In genomic region chr12:117742487-117742886, GRCm38 (mm10) we compare ENCODE assay signal across 22 mouse cellular contexts.
A peak's percentile ranks its signal among the peaks of the same experiment; 100 is the strongest.
DNase-seq lines count a peak whose midpoint lies in the region; ATAC-seq and TF ChIP-seq lines count a peak whose summit lies in the region.
"Had no signal": no experiment of that assay in that cellular context is flagged by ENCODE, and none has a peak within 500 bp of the region (broad histone marks: within the 10 kb centered on the region; RNA-seq: fewer than 3 reads in every experiment).

No protein-coding gene starts in this region.

- H3K79me2 ChIP-seq in heart, adult 2 months (replicated peaks; ENCODE audit: control insufficient read depth, insufficient read depth, low read length): no peaks in the 10 kb centered on the region

- no peak overlapping the region for H3K9ac ChIP-seq in heart, embryonic 13.5 days
- H3K9ac ChIP-seq in heart, adult 2 months (ENCODE audit: low read depth, low read length): no peak overlapping the region
- H3K9ac ChIP-seq in heart, postnatal 0 days (replicated peaks; ENCODE audit: low read depth, low read length): no peak overlapping the region
- H3K9ac ChIP-seq: embryonic facial prominence, embryonic 15.5 days; hindbrain, embryonic 14.5 days; intestine, embryonic 15.5 days had no signal

- peaks cover 20% of the 10 kb centered on the region for H3K36me3 ChIP-seq in heart, embryonic 13.5 days
- H3K36me3 ChIP-seq in heart, adult 2 months (ENCODE audit: control insufficient read depth, insufficient read depth, low read length): peaks cover 29% of the 10 kb centered on the region
- 0 out of 2 replicates have a peak, but pooled peaks cover 14% of the 10 kb centered on the region for H3K36me3 ChIP-seq in heart, postnatal 0 days (replicated peaks; ENCODE audit: control insufficient read depth, insufficient read depth, low read length)
- H3K36me3 ChIP-seq: embryonic facial prominence, embryonic 15.5 days; forebrain, embryonic 10.5 days; intestine, embryonic 15.5 days had no signal

- no peaks in the 10 kb centered on the region for H3K27me3 ChIP-seq in heart, embryonic 13.5 days (replicated peaks)
- H3K27me3 ChIP-seq in heart, adult 2 months (ENCODE audit: control insufficient read depth, insufficient read depth, low read length): no peaks in the 10 kb centered on the region
- no peaks in the 10 kb centered on the region for H3K27me3 ChIP-seq in heart, postnatal 0 days (ENCODE audit: control insufficient read depth, insufficient read depth, low read length)
- H3K27me3 ChIP-seq: embryonic facial prominence, embryonic 15.5 days; intestine, embryonic 15.5 days had no signal

- peak overlapping the region; percentile 49; the same call in 1 of the 2 replicates for H3K4me2 ChIP-seq in heart, embryonic 13.5 days
- H3K4me2 ChIP-seq in heart, postnatal 0 days (ENCODE audit: low read depth, low read length): no peak overlapping the region
- H3K4me2 ChIP-seq: embryonic facial prominence, embryonic 15.5 days; hindbrain, embryonic 14.5 days; intestine, embryonic 15.5 days had no signal

- no peak for TF ChIP-seq CTCF in heart, adult 2 months (IDR thresholded peaks at IDR 0.05)
- no peak for TF ChIP-seq CTCF in heart, postnatal 0 days (IDR thresholded peaks at IDR 0.05; ENCODE audit: low read depth)

- 12% methylated on average over 1 of the region's 1 CpGs for whole genome bisulfite sequencing in heart, embryonic 13.5 days
- 23% methylated on average over 1 of the region's 1 CpGs for WGBS in heart, adult 2 months
- 12% methylated on average over 1 of the region's 1 CpGs for WGBS in heart, postnatal 0 days

- ATAC-seq in heart, embryonic 13.5 days (ENCODE audit: extremely low read depth, insufficient number of reproducible peaks, low FRiP score, low TSS enrichment): no peak
- peak; percentile 40; the same call in 1 of the 2 replicates for ATAC-seq in heart, postnatal 0 days (ENCODE audit: insufficient read depth, low read depth)
- ATAC-seq: forebrain, embryonic 14.5 days; intestine, embryonic 15.5 days had no signal

- DNase-seq in heart, adult 11 months: peak; percentile 41
- DNase-seq in heart, postnatal 4 days: no peak
- no peak for DNase-seq in heart, adult 2 months
- DNase-seq in heart, postnatal 0 days (ENCODE audit: low spot score): no peak
- no peak for DNase-seq in heart, adult 9 months (ENCODE audit: low spot score in 2 of 2)
- DNase-seq in NIH3T3 (ENCODE audit: low read depth): peak; percentile 11
- no peak for DNase-seq in lung, postnatal 14 days
- DNase-seq: adrenal gland, adult 2 months; adrenal gland, postnatal 25 days; cerebellum, adult 18-20 months; cerebellum, adult 9-11 months; cerebellum, postnatal 36 days; gastrocnemius, adult 2 months; gastrocnemius, postnatal 25 days; kidney, adult 18-20 months had no signal

- H3K9me3 ChIP-seq in heart, embryonic 13.5 days: no peaks in the 10 kb centered on the region
- H3K9me3 ChIP-seq in heart, postnatal 0 days (replicated peaks; ENCODE audit: control insufficient read depth, low read length): no peaks in the 10 kb centered on the region
- H3K9me3 ChIP-seq: embryonic facial prominence, embryonic 15.5 days; forebrain, embryonic 10.5 days; intestine, embryonic 15.5 days had no signal

- peaks cover 74% of the 10 kb centered on the region for H3K4me1 ChIP-seq in heart, embryonic 13.5 days
- H3K4me1 ChIP-seq in heart, adult 2 months (ENCODE audit: control insufficient read depth, insufficient read depth, low read length): peaks cover 5% of the 10 kb centered on the region
- peaks cover 27% of the 10 kb centered on the region for H3K4me1 ChIP-seq in heart, postnatal 0 days (ENCODE audit: control insufficient read depth, insufficient read depth)
- H3K4me1 ChIP-seq: embryonic facial prominence, embryonic 15.5 days; intestine, embryonic 15.5 days had no signal

- H3K4me3 ChIP-seq in heart, embryonic 13.5 days: 0 out of 2 replicates have a peak overlapping the region, but pooled peaks have one; percentile 8
- no peak overlapping the region for H3K4me3 ChIP-seq in heart, adult 2 months
- no peak overlapping the region for H3K4me3 ChIP-seq in heart, postnatal 0 days (ENCODE audit: low read depth, low read length)
- H3K4me3 ChIP-seq: embryonic facial prominence, embryonic 15.5 days; erythroblast, embryonic 14.5 days; forebrain, embryonic 10.5 days; gastrocnemius, adult 2 months; intestine, embryonic 15.5 days had no signal

- H3K27ac ChIP-seq in heart, embryonic 13.5 days (replicated peaks): peak overlapping the region; percentile 73
- H3K27ac ChIP-seq in heart, adult 2 months: no peak overlapping the region
- no peak overlapping the region for H3K27ac ChIP-seq in heart, postnatal 0 days (ENCODE audit: low read depth)
- H3K27ac ChIP-seq: embryonic facial prominence, embryonic 15.5 days; forebrain, embryonic 10.5 days; gastrocnemius, adult 2 months; intestine, embryonic 15.5 days had no signal

- intact Hi-C loops in heart, adult 2 months (cut with DNase I): no loop called here

- no peak for TF ChIP-seq POLR2A in heart, adult 2 months (IDR thresholded peaks at IDR 0.05; ENCODE audit: insufficient read depth, low read depth, low read length)

- TF ChIP-seq EP300 in heart, adult 2 months (IDR thresholded peaks at IDR 0.05; ENCODE audit: insufficient read depth, low read depth, low read length): no peak
- no peak for TF ChIP-seq EP300 in heart, postnatal 0 days (IDR thresholded peaks at IDR 0.05; ENCODE audit: low read depth)

Comparison
In these comparisons a context has a peak if more than half of its experiments do, and no peak if none do; other contexts are left out.
1. DNase-seq: peak in heart, adult 11 months (single experiment) and NIH3T3 (single experiment); none in heart, postnatal 4 days (single experiment), heart, adult 2 months (0 of 2), heart, postnatal 0 days (single experiment), heart, adult 9 months (0 of 2) and lung, postnatal 14 days (single experiment).